Mouse (Mus musculus) hindbrain, postnatal 0 days (tissue): Measurements from ENCODE around the gene Nppc. TPM values are rescaled to one million over a fixed set of nuclear protein-coding genes. Genes with fewer than 3 reads are reported as not detected.

Experiments
- ATAC-seq: fragments of 200-750 bp; cut with Nextera tagmentation; 2 replicates; pipeline ENCODE4 v1.8.0; 2017; ENCODE audit warnings: mild to moderate bottlenecking, moderate TSS enrichment, moderate library complexity
- DNase-seq: peaks from one replicate; pipeline ENCODE4 v3.0.0-alpha.2; 2015; ENCODE audit warnings: low spot score
- H3K27ac ChIP-seq: fragments of 300-500 bp; sonication (generic); 2 replicates; pipeline ENCODE4 v1.5.1; 2014; ENCODE audit warnings: mild to moderate bottlenecking
- H3K27me3 ChIP-seq: fragments of 300-500 bp; sonication (generic); 2 replicates; pipeline ENCODE4 v1.6.1; 2014; ENCODE audit warnings: low read length, mixed read lengths; ENCODE audit not compliant: insufficient read depth
- H3K36me3 ChIP-seq: fragments of 300-500 bp; sonication (generic); 2 replicates; pipeline ENCODE4 v1.6.1; 2014; ENCODE audit warnings: low read length, mixed read lengths; ENCODE audit not compliant: insufficient read depth
- H3K4me1 ChIP-seq: fragments of 300-500 bp; sonication (generic); 2 replicates; pipeline ENCODE4 v1.6.1; 2014; ENCODE audit warnings: antibody characterized with exemption, low read length, mixed read lengths; ENCODE audit not compliant: insufficient read depth
- H3K4me2 ChIP-seq: fragments of 300-500 bp; sonication (generic); 2 replicates; pipeline ENCODE4 v1.6.1; 2014; ENCODE audit warnings: low read depth, mild to moderate bottlenecking, low read length, moderate library complexity, mixed read lengths
- H3K4me3 ChIP-seq: fragments of 300-500 bp; sonication (generic); 2 replicates; pipeline ENCODE4 v1.5.1; 2014; ENCODE audit warnings: low read length
- H3K9ac ChIP-seq: fragments of 300-500 bp; sonication (generic); replicated peaks from 2 replicates; pipeline ENCODE4 v1.6.1; 2014; ENCODE audit warnings: mild to moderate bottlenecking, low read length, moderate library complexity, mixed read lengths
- H3K9me3 ChIP-seq: fragments of 300-500 bp; sonication (generic); 2 replicates; pipeline ENCODE4 v1.6.1; 2016; ENCODE audit warnings: low read length, mixed read lengths
- CTCF ChIP-seq: IDR thresholded peaks from 2 replicates; pipeline ENCODE4 v1.5.1; 2016; ENCODE audit warnings: antibody characterized with exemption, control low read depth, low read depth
- WGBS: fragments of 180-500 bp; shearing (Covaris S2); extraction: QIAGEN DNeasy Blood & Tissue Kit; methylation state at CpG from one replicate; pipeline ENCODE4 v1.1.7; 2014; 5-methylcytosine and 5-hydroxymethylcytosine counted together
- polyA plus RNA-seq: library from polyadenylated mRNA; unstranded; fragments of >200 nt; fragmentation: Nextera tagmentation; extraction: Ambion mirVana; gene quantifications from 2 replicates; pipeline ENCODE4 v1.2.1, GENCODE M21; 2015
- total RNA-seq: library from RNA; depleted of rRNA; stranded (reverse); fragments of >200 nt; gene quantifications from 2 replicates; pipeline ENCODE4 v1.2.3, GENCODE M21; 2014; rRNA removed

Nppc gene
- total RNA-seq (13.5 and 14.6 TPM in 2 replicates), polyA plus RNA-seq (22.7 and 27.7 TPM in 2 replicates)

DNA sequence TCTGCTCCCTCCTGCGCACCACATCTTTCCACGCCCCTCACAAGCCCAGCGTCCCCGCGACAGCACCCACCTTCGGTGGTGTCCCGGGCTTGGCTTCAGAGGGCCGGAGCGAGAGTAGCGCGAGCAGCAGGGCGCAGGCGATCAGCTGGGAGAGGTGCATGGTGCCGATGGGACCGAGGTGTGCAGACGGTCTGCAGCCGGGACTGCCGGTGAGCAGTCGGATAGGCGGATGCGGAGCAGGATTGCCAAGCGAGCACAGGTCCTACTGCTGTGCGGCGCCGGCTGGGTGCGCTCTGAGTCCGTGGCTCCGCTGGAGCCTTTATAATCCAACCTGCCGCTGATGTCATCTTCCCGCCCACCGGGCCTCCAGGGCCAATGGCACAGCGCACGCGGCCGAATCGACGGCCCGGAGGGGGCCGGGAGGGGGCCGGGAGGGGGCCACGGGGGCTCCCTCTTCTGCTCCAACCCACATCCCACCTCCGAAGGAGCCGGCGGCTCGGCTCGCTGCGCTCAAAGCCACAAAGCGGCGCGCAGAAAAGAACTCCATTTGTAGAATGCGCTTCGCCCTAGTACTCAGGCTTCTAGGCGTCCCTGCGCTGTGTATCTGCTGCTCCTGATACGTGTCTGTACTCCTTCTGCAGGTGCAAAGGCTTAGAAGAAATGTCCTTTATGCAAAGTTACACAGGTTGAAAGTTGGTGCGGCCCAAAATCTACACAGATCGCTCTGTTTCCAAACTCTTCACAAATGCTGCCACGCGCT is at the start of gene Nppc:
Gene Nppc, minus strand, starts transcription at position 293 of the 760 bp plus-strand sequence.
- peak within 1 kb of the TSS; percentile 58 for H3K4me3 ChIP-seq
- peak within 1 kb of the TSS; percentile 96 for H3K4me2 ChIP-seq
- peak; percentile 94 for ATAC-seq
- peak; percentile 54 for TF ChIP-seq CTCF
- DNase-seq, result peak; percentile 89
- peaks cover 5% of the 10 kb centered on the region; the same call in 1 of the 2 replicates for H3K4me1 ChIP-seq
- H3K9ac ChIP-seq, result peak within 1 kb of the TSS; percentile 58
- no peaks in the 10 kb centered on the region for H3K36me3 ChIP-seq
- H3K27me3 ChIP-seq, result no peaks in the 10 kb centered on the region
- 4% methylated on average over 53 of the region's 59 CpGs for WGBS
- peak within 1 kb of the TSS; percentile 65; the same call in 1 of the 2 replicates for H3K27ac ChIP-seq
- no peaks in the 10 kb centered on the region for H3K9me3 ChIP-seq

DNA sequence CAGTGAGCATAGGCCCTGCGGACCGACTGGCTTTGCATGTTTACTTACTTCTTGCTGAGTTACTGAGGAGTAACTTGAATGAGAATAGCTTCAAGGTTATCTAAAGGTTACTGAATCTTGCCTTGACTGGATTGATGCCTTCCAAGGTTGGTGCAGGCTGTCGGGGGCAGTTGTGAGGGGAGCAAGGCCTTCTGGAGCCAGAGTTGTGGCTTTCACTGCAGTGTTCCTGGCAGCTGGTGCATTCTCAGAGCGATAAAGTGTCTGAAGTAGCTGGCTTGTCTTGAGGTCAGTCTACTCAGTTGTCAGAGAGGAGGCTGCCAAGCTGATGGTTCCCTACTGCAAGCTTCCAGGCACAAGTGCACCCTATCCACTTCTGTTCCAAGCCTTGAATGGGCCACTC is 49.0 kb upstream of the Nppc start:
- H3K4me3 ChIP-seq, result no peak overlapping the region
- no peaks in the 10 kb centered on the region for H3K4me1 ChIP-seq
- 80% methylated on average over 4 of the region's 4 CpGs for WGBS
- no peak overlapping the region for H3K4me2 ChIP-seq
- no peaks in the 10 kb centered on the region for H3K27me3 ChIP-seq
- TF ChIP-seq CTCF, result no peak
- no peak overlapping the region for H3K27ac ChIP-seq
- ATAC-seq, result no peak
- DNase-seq, result no peak
- no peak overlapping the region for H3K9ac ChIP-seq
- H3K36me3 ChIP-seq, result no peaks in the 10 kb centered on the region
- no peaks in the 10 kb centered on the region for H3K9me3 ChIP-seq

DNA sequence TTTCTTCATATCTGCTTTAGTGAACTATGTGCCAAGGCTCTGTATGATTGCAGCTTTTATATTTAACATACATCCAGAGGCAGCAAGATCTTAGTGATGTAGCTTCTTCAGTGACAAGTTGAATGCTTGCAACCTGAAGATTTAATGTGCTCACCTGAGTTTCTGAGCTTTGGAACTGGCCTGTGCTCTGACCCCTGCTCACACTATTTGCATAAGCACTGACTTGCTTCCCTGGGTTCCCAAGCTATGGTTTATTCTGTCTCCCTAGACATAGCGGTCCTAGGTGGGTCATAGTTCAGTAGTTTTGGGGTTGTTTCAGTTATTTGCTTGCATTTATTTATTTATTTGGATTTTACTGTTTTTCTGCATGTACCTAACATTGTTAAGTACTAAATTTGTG is 47.8 kb upstream of the Nppc start:
- Histone ChIP-seq H3K36me3 (no peaks in the 10 kb centered on the region), H3K4me3 (no peak overlapping the region), H3K27ac (no peak overlapping the region), H3K9ac (no peak overlapping the region), H3K9me3 (no peaks in the 10 kb centered on the region), H3K27me3 (no peaks in the 10 kb centered on the region), H3K4me2 (no peak overlapping the region), H3K4me1 (no peaks in the 10 kb centered on the region)
- TF ChIP-seq CTCF, result no peak
- ATAC-seq (no peak), DNase-seq (no peak)
- 89% methylated on average over 1 of the region's 1 CpGs for WGBS

DNA sequence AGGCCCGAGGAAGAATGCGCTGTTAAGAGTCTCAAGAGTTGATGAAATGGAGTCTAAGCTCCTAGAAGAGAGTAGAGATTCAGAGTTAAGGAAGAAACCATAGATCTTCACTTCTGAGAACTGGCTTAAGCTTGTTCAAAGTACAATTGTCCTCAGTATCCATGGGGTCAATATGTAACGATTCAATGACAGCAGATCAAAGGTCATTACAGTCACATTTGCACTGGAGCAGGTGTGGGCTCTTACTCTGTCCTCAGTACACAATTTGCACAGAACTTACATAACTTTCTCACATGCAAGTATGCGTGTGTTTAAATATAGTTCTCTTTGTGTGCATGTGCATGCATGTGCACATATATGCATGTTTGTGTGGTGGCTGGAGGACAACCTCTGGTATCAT is 42.7 kb upstream of the Nppc start:
- TF ChIP-seq CTCF, result no peak
- ATAC-seq (no peak), DNase-seq (no peak)
- Histone ChIP-seq H3K4me3 (no peak overlapping the region), H3K9me3 (no peaks in the 10 kb centered on the region), H3K4me1 (no peaks in the 10 kb centered on the region), H3K9ac (no peak overlapping the region), H3K27me3 (no peaks in the 10 kb centered on the region), H3K4me2 (no peak overlapping the region), H3K36me3 (no peaks in the 10 kb centered on the region), H3K27ac (no peak overlapping the region)
- 95% methylated on average over 4 of the region's 4 CpGs for WGBS

DNA sequence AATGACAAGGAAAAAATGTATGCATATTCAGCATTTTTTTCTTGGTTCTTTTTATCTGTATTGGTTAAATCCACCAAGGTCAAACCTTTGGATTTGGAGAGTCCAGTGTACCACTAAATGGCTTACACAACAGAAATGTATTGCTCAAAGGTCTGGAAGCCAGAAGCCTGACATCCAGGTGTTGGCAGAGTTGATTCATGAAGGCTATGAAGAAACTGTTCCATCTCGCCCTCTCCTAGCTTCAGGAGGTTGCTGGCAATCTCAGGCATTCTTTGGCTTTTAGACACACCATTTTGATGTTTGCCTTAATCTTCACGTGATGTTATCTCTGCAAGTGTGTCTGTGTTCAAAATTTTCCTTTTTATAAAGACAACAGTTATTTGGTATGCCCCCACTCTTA is 41.7 kb upstream of the Nppc start:
- Histone ChIP-seq H3K27me3 (no peaks in the 10 kb centered on the region), H3K9ac (no peak overlapping the region), H3K4me2 (no peak overlapping the region), H3K27ac (no peak overlapping the region), H3K36me3 (no peaks in the 10 kb centered on the region), H3K4me3 (no peak overlapping the region), H3K4me1 (no peaks in the 10 kb centered on the region), H3K9me3 (no peaks in the 10 kb centered on the region)
- no peak for TF ChIP-seq CTCF
- WGBS, result 93% methylated on average over 2 of the region's 2 CpGs
- ATAC-seq (no peak), DNase-seq (no peak)

DNA sequence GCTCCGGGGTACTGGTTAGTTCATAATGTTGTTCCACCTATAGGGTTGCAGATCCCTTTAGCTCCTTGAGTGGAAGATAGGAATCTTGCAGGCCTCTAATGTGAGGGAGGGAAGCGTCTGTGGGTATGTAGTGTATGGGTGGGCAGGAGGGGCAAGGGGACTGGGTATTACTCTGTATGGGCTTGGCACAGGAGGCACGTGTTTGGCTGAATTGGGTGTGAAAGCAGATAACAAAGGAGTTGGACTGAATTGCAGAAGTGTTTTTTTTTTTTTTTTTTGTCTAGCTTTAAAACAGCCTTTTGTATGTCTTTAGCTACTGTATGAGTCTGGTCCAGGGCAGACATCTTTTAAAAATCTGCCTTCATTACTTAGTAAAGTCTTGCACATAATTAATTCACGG is 39.2 kb upstream of the Nppc start:
- Histone ChIP-seq H3K27ac (no peak overlapping the region), H3K4me1 (no peaks in the 10 kb centered on the region), H3K9me3 (no peaks in the 10 kb centered on the region), H3K4me2 (no peak overlapping the region), H3K9ac (no peak overlapping the region), H3K4me3 (no peak overlapping the region), H3K27me3 (no peaks in the 10 kb centered on the region), H3K36me3 (no peaks in the 10 kb centered on the region)
- TF ChIP-seq CTCF, result no peak
- ATAC-seq (no peak), DNase-seq (no peak)
- WGBS, result 71% methylated on average over 4 of the region's 4 CpGs

DNA sequence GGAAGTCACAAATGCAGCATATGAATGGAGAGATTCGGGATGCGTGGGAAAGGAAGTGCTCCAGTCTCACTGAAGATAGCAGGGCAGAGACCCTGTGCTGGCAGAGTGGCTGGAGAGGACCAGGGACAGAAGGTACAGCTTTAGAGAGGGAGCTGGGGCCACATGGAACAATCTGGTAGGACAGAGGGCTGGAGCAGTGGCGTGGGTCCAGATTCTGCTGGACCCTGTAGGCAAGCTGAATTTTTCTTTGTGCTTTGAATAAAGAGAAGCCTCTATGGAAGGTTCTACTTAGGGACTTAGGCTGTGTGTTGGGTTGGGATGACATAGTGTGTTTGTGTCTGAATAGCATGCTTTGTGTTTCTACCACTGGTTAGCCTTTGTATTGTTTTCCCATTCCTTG is 35.1 kb upstream of the Nppc start:
- no peak overlapping the region for H3K4me3 ChIP-seq
- no peaks in the 10 kb centered on the region for H3K36me3 ChIP-seq
- no peak overlapping the region for H3K9ac ChIP-seq
- H3K9me3 ChIP-seq, result no peaks in the 10 kb centered on the region
- peak overlapping the region; percentile 85 for H3K4me2 ChIP-seq
- DNase-seq (no peak), ATAC-seq (no peak)
- TF ChIP-seq CTCF, result no peak
- WGBS, result 68% methylated on average over 3 of the region's 3 CpGs
- no peaks in the 10 kb centered on the region for H3K27me3 ChIP-seq
- H3K27ac ChIP-seq, result no peak overlapping the region
- H3K4me1 ChIP-seq, result no peaks in the 10 kb centered on the region
